Mouse (Mus musculus) layer of hippocampus, postnatal 10 days (tissue): ENCODE measurements around the gene Ipmk. TPM values are rescaled to one million over a fixed set of nuclear protein-coding genes. Genes with fewer than 3 reads are reported as not detected.
"Not testable (repeated sequence)": the region's sequence is repeated elsewhere in the genome, so short reads cannot be mapped to it uniquely, and the experiment has no call there.

Experiments
- DNase-seq, 2 experiments: peaks; one replicate each; pipeline ENCODE4 v3.0.0; 2021; ENCODE audit warnings: low spot score in 2 of 2
- total RNA-seq, 2 experiments: library from RNA; stranded (reverse); gene quantifications; 2 replicates each; pipeline ENCODE4 v1.2.3; 2021

Gene Ipmk
- total RNA-seq, 2 experiments from 2014 or later = 32.5 to 33.6 TPM

DNA sequence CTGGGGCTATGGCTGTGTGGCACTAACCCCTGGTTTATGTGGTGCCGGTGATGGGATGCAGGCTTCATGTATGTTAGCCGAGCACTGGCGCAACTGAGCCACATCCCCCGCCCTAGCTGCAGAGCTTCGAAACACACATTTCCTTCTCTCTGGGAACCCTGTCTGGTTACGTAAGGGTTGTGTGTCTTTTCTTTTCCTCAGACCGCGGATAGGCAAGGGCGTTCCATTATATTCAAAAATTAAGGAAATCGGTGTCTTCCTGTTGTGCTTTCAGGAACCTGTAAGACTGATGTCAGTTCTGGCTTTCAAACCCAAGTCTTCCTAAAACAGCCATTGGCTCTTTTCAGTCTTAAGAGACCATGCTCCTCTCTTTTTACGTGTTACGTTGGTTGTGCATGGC lies 65.8 kb downstream of the Ipmk start:
- no peak for DNase-seq

DNA sequence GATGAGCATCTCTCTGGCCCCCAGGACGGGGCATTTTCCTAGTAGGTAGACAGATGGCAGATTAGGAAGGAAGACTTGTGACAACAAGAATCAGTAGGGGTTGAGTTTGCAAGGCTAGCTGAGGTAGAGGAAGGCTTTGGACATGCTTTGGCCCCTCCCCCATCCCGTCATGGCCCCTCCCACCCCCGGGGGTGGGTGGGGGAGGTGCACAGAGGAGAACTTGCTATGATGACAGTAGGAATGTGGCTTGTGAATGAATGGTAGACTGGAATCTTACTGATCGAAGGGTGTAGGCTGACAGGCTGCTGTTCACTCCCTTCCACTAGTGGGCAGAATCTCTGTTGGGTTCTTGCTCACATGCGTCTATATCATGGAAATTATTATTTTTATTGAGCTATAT lies 74.0 kb downstream of the Ipmk start:
- no peak for DNase-seq

DNA sequence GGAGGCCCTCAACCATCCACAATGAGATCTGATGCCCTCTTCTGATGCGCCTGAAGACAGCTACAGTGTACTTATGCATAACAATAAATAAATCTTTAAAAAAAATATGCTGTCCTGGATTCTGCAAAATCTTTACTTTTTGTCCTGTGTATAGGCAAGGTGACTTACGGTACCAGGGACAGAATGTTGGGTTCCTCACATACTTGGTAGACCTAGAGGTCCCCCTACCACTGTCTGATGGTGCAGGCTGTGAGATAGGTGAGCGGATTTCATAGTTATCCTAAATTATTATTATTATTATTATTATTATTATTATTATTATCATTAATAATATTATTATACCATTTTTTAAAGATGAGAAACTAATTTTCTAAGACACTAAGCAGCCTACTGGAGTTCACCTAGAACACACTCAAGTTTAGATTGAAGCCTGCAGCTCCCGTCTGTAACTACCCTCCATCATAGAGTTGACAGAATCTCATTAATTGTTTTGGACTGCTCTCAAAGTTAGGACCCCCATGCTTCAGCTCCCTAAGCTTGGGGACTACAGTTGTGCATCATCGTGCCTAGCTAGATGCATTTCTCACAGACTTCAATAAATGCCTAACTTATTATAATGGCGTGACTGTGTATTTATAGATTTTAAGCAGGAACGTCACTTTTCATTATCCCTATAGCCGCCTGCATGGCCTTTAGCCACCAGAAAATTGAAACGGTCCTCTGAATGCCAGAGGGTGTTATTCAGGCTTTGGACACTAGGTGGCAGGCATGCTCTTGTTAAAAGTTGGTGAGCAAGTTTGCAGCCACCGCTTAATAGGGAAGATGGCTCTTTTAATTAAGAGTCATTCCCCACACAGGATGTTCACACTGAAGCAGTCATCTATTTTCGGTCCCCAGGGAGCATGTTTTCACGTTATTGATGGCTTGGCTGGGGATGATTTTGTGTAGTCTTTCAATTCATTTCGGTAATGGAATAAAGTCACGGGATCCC lies 74.8 kb downstream of the Ipmk start:
- DNase-seq = peak; percentile 85 to 87

DNA sequence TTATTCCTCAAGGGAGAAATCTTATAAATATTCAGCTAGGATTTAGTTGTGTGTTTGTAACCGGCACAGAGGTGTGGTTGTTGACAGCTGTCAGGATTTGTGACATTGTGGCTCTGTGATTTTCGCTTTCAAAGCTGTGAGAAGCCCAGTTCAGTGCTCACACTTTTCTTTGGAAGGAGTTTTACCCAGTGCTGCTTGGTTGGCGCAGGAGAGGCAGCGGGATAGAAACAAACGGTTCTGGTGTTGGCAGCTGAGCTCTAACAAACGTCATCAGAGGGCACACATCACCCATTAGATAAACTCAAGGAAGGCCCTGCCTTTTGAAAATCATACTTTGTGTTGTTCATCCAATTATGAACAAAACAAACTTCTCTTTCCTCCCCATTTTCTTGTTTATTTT lies 79.2 kb downstream of the Ipmk start:
- peak in 1 of 2 experiments; percentile 13 for DNase-seq

DNA sequence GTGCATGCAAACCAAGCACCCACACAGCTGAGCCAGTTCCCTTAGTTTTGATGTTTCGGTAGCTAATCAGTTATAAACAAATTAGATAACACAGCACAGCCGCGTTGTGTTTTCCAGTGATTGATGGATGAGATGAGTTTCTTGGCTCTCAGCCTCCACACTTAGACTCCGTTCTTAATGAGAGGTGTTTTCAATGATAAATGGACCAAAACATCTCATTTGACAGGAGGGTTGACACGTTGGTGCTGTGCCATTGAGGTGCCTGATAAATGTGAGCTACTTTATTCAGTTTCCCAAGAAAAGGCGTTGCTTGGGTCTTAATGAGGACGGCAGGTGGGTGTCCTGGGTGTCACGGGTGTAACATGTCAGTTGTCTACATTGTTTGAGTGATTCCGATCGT lies 79.8 kb downstream of the Ipmk start:
- DNase-seq = no peak

DNA sequence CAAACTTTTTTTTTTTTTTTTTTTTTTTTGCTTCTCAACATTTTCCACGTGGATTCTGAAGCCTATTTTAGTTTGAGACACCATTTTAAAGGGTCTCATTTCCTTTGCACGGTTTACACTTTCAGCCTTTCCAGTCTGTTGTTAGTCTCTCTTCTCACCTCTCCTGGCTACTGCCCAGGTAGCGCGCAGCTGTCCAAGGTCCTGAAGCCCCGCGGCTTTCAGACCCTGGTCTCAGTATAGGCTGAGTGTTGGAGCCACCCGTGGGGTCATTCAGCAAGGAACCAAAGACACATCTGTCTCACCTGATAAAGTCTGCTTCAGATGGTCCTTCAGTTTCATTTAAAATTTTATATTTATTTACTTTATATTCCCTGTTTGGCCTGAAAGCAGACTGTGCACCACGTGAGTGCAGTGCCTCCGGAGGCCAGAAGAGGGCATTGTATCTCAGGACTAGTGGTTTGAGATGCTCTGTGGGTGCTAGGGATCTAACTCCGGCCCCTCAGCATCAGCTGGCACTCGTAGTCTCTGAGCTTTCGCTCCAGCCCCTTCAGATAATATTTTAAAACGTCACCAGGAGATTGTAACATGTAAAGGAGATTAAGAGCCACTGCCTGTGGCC lies 80.8 kb downstream of the Ipmk start:
- no peak for DNase-seq

DNA sequence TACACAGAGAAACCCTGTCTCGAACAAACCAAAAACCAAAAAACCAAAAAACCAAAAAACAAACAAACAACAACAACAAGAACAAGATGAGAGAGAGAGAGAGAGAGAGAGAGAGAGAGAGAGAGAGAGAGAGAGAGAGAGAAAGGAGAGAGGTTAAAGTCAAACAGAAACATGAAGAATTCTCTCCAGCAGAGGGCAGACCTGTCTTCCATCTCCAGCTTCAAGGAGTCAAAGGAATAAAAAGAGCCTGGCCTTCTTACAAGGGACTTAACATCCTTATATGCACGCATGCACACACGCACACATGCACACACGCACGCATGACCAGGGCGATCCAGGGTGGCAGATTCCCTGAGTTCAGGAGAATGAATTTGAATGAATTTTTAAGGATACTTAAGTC lies 83.1 kb downstream of the Ipmk start:
- DNase-seq = peak in 1 of 2 experiments; percentile 15

DNA sequence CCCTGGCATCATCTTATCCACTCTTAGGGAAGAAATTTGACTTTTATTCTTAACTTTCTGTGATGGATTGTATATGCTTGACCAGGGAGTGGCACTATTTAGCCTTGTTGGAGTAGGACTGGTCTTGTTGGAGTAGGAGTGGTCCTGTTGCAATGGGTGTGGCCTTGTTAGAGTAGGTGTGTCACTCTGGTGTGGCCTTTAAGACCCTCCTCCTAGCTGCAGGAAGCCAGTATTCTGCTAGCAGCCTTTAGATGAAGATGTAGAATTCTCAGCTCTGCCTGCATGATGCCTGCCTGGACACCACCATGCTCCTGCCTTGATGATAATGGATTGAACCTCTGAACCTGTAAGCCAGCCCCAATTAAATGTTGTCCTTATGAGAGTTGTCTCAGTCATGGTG lies 95.5 kb downstream of the Ipmk start:
- no peak for DNase-seq

DNA sequence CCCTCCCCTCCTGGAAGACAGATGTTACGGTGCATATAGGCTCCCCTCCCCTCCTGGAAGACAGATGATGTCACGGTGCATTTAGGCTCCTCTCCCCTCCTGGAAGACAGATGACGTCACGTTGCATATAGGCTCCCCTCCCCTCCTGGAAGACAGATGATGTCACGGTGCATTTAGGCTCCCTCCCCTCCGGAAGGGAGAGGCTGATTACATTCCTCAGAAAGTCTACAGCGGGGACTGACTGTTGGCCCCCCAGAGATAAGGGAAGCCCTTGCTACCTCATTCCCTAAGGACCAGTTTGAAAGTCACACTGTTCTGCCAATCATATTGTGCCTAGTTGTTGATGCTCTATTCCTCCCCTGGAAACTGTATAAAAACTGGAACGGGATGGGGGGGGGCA lies 100.1 kb downstream of the Ipmk start:
- no peak for DNase-seq

DNA sequence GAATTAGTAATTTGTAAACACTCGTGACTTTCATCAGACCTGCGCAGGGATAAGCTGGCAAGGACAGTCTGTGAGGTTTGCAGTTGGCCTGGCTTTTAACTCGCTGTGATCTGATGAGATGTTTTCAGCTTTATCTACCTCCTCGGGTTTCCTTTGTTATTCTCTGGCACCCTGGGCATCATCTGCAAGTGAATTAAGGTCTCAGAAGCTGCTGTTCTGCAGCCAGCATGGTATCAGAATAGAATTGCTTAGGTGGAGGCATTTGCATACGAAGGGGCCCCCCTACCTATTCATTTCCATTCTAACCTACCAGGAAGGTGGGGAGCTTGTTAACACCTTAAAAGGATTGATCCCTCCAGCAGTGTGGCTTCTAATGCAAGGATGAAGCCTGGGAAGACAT lies 100.7 kb downstream of the Ipmk start:
- DNase-seq = no peak

DNA sequence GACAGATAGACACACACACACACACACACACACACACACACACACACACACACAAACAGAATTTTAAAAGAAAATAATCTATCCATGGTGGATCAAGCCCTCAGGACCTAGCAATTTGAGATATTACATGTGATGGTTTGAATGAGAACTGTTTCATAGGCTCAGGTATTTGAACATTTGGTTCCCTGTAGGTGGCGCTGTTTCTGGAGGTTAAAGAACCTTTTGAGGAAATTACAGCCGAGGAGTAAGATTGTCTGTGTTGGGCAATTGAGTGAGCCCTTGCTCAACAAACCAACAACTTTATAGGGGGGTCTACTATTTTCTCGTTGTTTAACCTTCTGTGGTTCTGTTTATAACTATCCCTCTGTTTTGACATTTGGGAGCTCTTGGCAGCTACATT lies 107.8 kb downstream of the Ipmk start:
- no peak for DNase-seq

DNA sequence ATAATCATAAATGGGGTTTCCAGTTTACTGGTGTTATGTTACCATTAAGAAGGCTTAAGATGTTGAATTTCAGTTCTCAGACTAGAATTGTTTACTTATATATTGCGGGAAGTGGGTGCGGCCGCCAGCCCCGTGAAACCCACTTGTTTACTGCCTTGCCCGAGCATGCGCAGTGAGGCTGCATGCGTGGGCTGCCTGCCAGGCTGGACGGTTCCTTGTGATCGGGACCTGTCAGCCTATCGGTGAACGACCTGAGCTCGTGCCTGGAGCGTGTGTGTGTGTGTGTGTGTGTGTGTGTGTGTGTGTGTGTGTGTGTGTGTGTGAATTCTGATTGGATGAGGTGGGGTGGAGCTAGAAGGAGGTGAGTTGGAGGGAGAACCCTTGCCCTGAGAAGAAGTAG lies 114.8 kb downstream of the Ipmk start:
- DNase-seq = not testable (repeated sequence)

DNA sequence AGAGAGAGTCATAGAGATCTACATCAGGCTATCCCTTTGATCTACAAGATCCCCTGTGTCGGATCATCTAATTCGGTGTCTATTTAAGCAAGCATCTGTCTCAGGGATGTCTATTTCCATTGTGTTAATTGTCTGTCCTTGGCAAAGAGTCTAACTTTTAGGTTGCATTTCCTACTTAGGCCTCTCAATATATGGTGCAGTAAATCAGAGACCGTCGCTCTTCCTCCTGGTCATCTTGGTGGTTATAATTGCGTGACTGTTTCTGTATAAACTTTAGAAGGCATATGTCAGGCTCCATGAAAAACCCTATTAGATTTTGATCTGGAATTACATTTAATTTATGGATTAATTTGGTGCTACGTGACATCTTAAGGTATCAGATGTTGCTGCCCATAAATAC lies 116.9 kb downstream of the Ipmk start:
- no peak for DNase-seq

DNA sequence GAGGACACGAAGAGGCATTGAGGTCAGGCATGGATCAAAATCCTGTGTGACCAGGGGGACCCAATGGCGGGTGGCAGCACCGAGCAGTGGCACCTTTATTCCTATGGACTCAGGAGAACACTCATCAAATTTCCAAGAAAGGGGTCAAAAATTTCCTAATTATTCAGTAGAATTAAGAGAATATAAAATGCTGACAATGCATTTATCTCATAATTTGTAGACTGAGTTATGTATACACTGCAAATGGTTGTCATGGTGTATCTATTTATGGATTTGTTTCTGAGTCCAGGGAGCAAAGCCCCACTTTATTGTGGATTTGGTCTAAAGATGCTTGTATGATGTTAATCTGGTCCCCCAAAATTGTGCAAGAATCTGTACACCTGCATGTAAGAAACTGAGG lies 120.8 kb downstream of the Ipmk start:
- no peak for DNase-seq

DNA sequence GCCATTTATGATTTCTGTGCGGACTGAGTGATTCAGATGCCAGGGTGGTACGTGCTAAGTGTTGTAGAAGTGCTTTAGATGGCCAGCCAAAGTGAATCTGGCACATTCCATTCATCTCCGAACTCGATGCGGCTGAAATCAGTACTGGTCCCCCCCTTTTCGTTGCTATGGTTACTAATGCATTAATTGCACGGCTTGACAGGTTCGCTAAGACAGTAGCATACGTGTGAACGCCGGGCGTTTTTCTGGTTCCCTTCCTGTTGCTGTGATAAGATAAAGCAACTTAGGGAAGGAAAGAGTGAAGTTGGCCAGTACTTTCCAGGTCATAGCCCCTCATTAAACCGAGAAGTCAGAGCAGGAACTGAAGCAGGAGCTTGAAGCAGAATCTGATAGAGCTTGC lies 122.2 kb downstream of the Ipmk start:
- no peak for DNase-seq

DNA sequence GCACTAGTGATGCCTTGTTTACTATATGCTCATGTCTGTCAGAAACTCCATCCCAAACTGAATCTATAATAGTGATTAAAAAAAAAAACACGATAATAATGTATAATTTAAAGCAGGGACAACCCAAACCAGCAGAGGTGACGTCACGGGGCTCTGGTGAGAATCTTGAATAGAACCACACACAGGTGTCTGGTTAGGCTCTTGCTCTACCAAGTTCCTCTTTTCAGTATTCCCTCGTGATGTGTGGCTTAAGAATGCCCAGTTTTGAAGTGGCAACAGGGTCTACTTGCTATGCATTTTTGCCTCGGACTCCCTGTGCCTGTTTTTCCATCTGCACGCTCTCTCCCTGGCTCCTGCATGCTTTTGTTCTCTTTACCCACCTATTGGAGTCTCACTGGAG lies 124.5 kb downstream of the Ipmk start:
- no peak for DNase-seq

DNA sequence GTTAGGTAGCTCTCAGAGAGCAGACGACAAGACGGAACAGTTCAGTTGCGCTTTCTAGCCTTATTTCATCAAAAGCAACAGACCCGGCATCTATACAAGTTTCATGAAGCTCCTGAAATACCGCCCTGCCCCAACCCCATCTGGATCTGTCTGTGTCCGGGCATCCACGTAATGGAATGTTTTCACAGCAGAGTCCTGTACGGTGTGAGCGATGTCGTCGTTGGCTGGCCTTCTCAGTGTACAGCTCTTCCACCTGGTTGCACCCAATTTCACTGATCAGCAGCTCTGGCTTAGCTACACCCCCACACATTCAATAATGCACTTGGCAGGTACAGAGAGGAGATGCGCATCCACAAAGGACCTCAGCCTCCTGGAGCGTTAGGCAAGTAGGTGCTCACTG lies 126.0 kb downstream of the Ipmk start:
- DNase-seq = no peak

DNA sequence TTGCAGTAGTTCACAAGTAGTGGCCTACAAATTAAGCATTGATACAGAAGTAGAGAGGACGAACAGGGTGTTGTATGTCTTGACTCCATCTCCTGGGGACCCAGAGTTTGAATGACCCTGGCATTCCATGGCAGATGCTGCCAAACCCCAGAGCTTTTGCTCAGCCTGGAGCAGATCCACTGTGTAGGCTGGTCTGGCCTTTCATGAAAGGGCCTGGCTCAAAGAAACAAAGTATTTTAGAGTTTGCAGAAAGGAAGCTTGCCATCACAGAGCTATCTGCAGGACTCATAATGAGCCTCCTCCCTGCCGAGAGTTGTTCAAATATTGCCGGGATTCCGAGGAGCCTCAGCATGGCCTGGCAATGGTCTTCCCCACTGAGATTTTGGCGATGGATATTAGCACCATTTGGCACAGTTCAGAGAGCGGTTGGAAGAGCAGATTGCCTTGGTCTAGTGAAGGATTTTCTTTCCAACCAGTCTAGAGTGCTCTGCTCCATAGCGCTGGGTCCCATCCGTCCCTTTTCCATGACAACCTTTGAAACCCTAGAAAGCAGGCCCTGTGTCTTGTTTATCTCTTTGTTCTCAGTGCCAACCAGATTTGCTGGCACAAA lies 129.0 kb downstream of the Ipmk start:
- peak; percentile 46 to 58 for DNase-seq

DNA sequence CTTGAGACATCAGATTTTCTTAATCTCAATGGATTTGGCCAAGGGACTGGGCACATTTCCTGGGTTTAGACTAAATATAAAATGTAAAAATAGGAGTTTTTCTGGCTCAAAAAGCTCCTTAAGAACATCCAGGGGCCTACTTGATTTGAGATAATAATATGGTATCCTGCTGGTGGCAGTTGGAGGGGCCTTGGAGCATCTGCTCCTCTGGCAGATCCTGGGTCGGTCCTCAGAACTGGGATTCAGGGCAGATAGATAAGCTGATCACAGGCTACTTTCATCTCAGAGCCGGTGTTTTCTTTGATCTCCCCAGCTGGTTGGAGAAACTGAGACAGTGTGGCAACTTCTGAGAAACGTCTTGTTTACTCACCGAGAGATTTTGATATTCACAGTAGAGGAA lies 129.6 kb downstream of the Ipmk start:
- no peak for DNase-seq

DNA sequence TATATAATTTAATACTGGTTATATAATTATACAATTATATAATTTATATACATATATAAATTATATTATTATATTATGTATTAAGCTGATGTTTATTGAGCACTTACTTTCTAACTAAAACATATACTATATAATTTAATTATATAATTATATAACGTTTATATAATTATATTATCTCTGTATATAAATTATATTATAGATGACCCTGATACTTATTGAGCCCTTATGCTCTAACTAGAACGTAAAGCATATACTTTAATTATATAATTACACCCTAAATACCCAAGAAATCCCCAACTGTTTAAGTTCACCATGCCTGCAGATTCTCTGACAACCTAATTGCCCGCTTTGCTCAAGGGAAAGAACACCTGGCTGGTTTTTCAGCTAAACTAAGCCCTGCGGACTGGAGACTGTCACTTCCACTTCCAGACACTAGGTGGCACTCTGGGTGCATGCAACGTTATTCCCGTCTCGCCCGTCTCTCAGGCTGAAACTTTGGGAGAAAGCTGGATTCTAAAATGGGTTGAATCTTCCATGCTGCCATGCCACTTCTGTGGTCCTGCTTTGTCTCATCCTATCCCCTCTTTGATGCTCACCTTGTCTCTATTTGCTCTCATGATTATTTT lies 132.2 kb downstream of the Ipmk start:
- DNase-seq = peak; percentile 94
